Mouse (Mus musculus) liver, embryonic 13.5 days (tissue): ENCODE results near the gene Snw1. TPM values are rescaled to one million over a fixed set of nuclear protein-coding genes. Genes with fewer than 3 reads are reported as not detected.
"Not testable (repeated sequence)": the region's sequence is repeated elsewhere in the genome, so short reads cannot be mapped to it uniquely, and the experiment has no call there.

Experiments
- ATAC-seq: fragments of 200-750 bp; cut with Nextera tagmentation; 2 replicates; pipeline ENCODE4 v1.8.0; 2017; ENCODE audit warnings: low read depth, mild to moderate bottlenecking, moderate number of reproducible peaks, moderate library complexity
- DNase-seq: peaks from one replicate; pipeline ENCODE4 v3.0.0; 2022
- H3K27ac ChIP-seq: fragments of 300-500 bp; sonication (generic); 2 replicates; pipeline ENCODE4 v1.5.1; 2015; ENCODE audit warnings: moderate library complexity, mild to moderate bottlenecking, inconsistent platforms
- H3K27me3 ChIP-seq: fragments of 300-500 bp; sonication (generic); 2 replicates; pipeline ENCODE4 v1.6.1; 2015; ENCODE audit warnings: mild to moderate bottlenecking, inconsistent platforms
- H3K36me3 ChIP-seq: fragments of 300-500 bp; sonication (generic); 2 replicates; pipeline ENCODE4 v1.6.1; 2015; ENCODE audit warnings: mild to moderate bottlenecking, inconsistent platforms
- H3K4me1 ChIP-seq: fragments of 300-500 bp; sonication (generic); replicated peaks from 2 replicates; pipeline ENCODE4 v1.6.1; 2015; ENCODE audit warnings: inconsistent platforms
- H3K4me2 ChIP-seq: fragments of 300-500 bp; sonication (generic); 2 replicates; pipeline ENCODE4 v1.6.1; 2015; ENCODE audit warnings: inconsistent platforms, mild to moderate bottlenecking, moderate library complexity
- H3K4me3 ChIP-seq: fragments of 300-500 bp; sonication (generic); replicated peaks from 2 replicates; pipeline ENCODE4 v1.5.1; 2015; ENCODE audit warnings: mild to moderate bottlenecking, inconsistent platforms
- H3K9ac ChIP-seq: fragments of 300-500 bp; sonication (generic); 2 replicates; pipeline ENCODE4 v1.6.1; 2015; ENCODE audit warnings: mild to moderate bottlenecking, inconsistent platforms
- H3K9me3 ChIP-seq: fragments of 300-500 bp; sonication (generic); replicated peaks from 2 replicates; pipeline ENCODE4 v1.6.1; 2016; ENCODE audit warnings: inconsistent platforms
- WGBS: fragments of 180-500 bp; shearing (Covaris S2); methylation state at CpG from one replicate; pipeline ENCODE4 v1.1.7; 2015; ENCODE audit not compliant: insufficient replicate concordance; 5-methylcytosine and 5-hydroxymethylcytosine counted together
- polyA plus RNA-seq: library from polyadenylated mRNA; unstranded; fragments of >200 nt; fragmentation: Nextera tagmentation; extraction: Ambion mirVana; gene quantifications from 2 replicates; pipeline ENCODE4 v1.2.1, GENCODE M21; 2015

Gene Snw1
- polyA plus RNA-seq, result 68.7 and 78.4 TPM in 2 replicates

DNA sequence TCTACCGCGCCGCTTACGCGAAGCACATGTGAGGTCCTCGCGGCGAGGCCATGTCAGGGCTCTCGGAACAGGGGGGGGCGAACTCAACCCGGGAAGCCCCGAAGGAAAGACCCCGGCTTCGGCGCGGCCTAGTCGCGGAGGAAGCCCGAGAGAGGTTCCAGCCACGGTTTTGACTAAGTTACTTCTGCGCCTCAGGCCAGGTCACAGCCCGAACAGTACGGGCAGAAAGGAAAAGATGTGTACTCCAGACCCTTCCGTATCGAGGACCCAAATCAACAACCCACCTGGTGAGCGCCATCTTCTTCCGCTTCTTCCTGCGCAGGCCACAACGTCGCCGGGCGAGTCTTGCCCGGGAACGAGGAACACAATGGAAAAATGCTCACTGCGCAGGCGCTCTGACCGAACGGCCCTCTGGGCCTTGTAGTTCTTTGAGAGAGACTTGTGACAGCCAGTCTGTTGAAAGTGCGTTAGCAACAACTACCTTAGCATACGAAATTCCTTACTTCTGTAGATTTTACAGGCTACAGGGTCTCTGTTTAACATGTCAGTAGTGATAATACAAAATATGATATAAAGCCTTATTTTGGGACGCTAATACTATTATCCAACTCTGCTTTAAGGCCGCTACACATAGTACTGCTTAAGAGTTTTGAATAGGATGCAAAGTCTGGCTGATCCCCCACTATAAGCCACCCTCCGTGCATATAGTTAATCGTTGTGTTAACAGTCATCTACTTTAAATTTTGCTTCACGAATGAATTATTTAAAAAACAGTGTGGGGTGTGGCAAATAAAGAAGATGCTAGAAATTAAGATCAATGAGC lies at the start of gene Snw1:
Gene Snw1, minus strand, starts transcription at position 311 of the 823 bp plus-strand sequence.
- Histone ChIP-seq H3K4me2 (peak within 1 kb of the TSS; percentile 73), H3K4me1 (peaks cover 20% of the 10 kb centered on the region), H3K4me3 (peak within 1 kb of the TSS; percentile 77), H3K9ac (peak within 1 kb of the TSS; percentile 89), H3K27ac (peak within 1 kb of the TSS; percentile 80), H3K27me3 (no peaks in the 10 kb centered on the region), H3K9me3 (no peaks in the 10 kb centered on the region), H3K36me3 (peaks cover 15% of the 10 kb centered on the region)
- ATAC-seq (peak; percentile 95), DNase-seq (peak; percentile 90)
- WGBS, result 3% methylated on average over 44 of the region's 45 CpGs

DNA sequence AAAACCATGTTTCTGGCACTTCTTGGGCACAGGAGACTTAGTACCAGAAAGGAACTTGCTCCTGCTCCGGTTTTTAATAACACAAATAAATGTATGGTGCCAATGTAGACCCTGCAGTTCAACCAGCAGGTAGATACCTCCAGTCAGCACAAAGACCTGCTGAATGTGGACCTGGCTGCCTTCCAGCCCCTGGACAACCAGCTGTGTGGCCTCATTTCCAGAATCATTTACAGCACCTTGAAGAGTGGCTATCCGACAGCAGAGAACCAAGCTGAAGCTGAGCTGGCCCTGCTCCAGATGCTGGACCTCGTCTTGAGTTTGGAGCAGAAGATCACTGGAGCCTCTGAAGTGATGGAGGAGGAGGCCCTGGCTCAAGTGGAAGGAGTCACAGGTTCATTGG lies 47.5 kb upstream of the Snw1 start:
- H3K4me3 ChIP-seq, H3K9ac ChIP-seq, H3K36me3 ChIP-seq, ATAC-seq, H3K27me3 ChIP-seq, H3K4me2 ChIP-seq, H3K4me1 ChIP-seq, H3K9me3 ChIP-seq, H3K27ac ChIP-seq, DNase-seq: not testable (repeated sequence)
- 45% methylated on average over 3 of the region's 3 CpGs for WGBS

DNA sequence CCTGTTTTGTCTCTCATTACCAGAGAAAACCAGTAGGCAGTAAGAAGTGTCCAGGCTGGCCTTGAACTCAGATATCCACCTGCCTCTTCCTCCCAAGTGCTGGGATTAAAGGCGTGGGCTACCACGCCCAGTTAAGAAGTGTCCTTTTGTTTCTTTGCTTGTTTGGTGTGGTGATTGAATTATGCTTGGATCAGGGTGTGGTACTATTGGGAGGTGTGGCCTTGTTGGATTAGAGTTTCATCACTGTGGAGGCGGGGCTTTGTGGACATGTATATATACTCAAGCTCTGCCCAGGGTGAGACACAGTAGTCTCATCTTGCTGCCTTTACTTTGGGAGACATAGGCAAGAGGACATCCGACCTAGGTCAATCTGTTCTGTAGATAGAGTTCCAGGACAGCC lies 41.9 kb upstream of the Snw1 start, which contains the start of gene Gm8300:
Gene Gm8300, plus strand, starts transcription at position 301 of the 400 bp plus-strand sequence.
- not testable (repeated sequence) for H3K27ac ChIP-seq, DNase-seq, H3K4me1 ChIP-seq, H3K4me3 ChIP-seq, ATAC-seq, H3K9me3 ChIP-seq, H3K9ac ChIP-seq, H3K27me3 ChIP-seq, H3K4me2 ChIP-seq, H3K36me3 ChIP-seq
- WGBS, result 64% methylated on average over 4 of the region's 4 CpGs

DNA sequence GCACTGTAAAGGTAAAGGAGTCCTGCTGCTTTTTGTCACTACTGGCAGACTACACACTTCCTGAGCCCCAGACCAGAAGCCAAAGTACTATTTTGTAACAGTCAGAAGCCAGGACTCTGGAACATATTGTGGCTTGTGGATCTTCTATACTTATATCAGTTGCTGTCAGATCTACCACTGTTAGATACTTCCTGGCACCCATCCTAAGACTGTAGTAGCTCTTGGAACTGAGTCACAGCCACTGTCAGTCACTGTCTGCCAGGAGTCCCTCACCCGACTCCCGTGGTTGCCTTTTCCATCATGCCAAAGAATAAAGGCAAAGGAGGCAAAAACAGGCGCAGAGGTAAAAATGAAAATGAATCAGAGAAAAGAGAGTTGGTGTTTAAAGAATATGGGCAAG lies 22.3 kb upstream of the Snw1 start, which contains the start of gene Gm5788:
Gene Gm5788, plus strand, starts transcription at position 301 of the 400 bp plus-strand sequence.
- WGBS, result 63% methylated on average over 3 of the region's 3 CpGs
- ATAC-seq, result not testable (repeated sequence)

DNA sequence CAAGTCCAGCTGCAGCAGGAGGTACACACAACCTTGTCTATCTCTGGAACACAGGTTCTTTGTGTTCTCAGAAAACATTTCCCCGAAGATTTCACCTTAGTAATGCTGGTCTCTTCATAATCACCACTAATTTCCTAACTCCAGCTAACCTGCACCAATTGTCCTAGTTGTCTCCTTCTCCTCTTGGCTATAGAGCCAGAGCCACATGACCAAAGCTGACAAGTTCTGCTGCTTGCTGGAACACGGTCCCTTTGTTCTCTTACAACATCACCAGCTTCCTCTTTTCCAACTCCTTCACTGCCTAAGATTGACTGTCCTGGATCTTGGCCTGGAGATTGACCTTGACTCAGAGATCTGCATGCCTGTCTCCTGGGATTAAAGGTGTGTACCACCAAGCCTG lies 16.6 kb upstream of the Snw1 start:
- H3K4me2 ChIP-seq, H3K27ac ChIP-seq, H3K36me3 ChIP-seq, ATAC-seq, H3K9me3 ChIP-seq, H3K27me3 ChIP-seq, H3K4me3 ChIP-seq, H3K4me1 ChIP-seq, H3K9ac ChIP-seq, DNase-seq: not testable (repeated sequence)
- 22% methylated on average over 2 of the region's 2 CpGs for WGBS

More for the DNA sequence above, 22.3 kb upstream of the Snw1 start, which contains the start of gene Gm5788:
- not testable (repeated sequence) for H3K4me1 ChIP-seq, H3K27ac ChIP-seq, H3K9ac ChIP-seq, DNase-seq, H3K9me3 ChIP-seq, H3K36me3 ChIP-seq, H3K27me3 ChIP-seq, H3K4me2 ChIP-seq, H3K4me3 ChIP-seq

DNA sequence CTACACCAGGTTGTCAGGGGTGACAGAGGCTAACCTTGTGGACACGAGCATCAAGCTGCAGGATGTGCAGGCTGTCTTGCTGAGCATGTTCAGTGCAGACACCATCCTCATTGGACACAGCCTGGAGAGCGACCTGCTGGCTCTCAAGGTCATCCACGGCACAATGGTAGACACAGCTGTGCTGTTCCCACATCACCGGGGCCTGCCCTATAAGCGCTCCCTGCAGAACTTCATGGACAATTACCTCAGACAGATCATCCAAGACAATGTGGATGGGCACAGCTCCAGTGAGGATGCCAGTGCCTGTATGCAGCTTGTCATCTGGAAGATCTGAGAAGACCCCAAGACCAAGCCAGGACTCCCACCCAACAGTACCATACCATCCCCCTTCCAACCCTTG lies 10.4 kb upstream of the Snw1 start:
- not testable (repeated sequence) for H3K4me1 ChIP-seq, H3K27ac ChIP-seq, H3K9me3 ChIP-seq, ATAC-seq, H3K4me3 ChIP-seq, DNase-seq, H3K27me3 ChIP-seq, H3K4me2 ChIP-seq, H3K9ac ChIP-seq, H3K36me3 ChIP-seq
- WGBS, result 65% methylated on average over 5 of the region's 5 CpGs

DNA sequence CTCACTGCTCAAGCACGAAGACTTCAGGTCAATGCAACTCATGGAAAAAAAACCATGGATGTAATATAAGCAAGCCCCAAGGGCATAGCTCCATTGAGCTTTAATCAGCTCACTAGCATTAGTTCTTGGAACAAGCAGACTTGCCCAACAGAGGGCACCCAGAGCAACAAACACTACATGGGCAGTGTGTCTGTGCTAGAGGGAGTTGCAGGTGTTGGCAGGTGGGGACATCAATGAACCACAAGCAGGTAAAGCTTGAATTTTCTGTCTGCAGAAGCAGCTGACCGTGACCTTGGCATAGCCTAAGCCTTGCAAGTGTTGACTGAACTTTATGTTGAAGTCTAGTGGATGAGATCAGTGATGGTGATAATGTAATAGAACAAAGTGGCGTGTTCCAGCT lies 2.7 kb upstream of the Snw1 start:
- no peak for DNase-seq
- Histone ChIP-seq H3K4me2 (no peak overlapping the region), H3K27ac (no peak overlapping the region), H3K4me1 (peaks cover 16% of the 10 kb centered on the region), H3K27me3 (no peaks in the 10 kb centered on the region), H3K9ac (no peak overlapping the region), H3K4me3 (no peak overlapping the region), H3K36me3 (no peaks in the 10 kb centered on the region), H3K9me3 (no peaks in the 10 kb centered on the region)
- ATAC-seq, result no peak
- 50% methylated on average over 3 of the region's 3 CpGs for WGBS

DNA sequence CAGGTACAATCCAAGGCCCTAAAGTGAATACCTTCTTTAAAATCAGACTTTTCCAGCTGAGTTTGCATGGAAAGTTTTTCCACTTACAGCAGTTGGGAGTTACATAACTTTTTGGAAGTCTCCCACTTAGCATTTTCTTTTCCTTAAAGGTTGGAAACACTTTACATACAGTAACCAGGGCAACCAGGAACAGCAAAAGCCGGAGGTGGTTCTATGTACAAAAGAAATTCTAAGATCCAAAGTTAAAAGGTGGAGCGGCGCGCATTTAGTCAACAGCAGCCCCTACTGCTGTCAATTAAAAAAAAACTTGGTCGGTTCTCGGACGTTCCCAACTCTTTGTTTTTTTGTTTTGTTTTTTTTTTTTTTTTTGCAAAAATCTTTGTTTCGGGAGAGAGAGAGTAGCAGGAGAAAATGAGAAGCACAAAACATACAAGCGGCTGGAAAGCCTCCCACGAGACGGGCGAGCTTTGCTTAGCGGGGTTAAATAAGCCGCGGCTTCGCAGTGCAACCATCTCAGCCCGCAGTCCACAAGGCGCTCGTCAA lies 582 bp downstream of the Snw1 start:
- peak overlapping the region; percentile 73 for H3K4me2 ChIP-seq
- H3K9me3 ChIP-seq, result no peaks in the 10 kb centered on the region
- H3K4me3 ChIP-seq, result peak overlapping the region; percentile 77
- H3K9ac ChIP-seq, result peak overlapping the region; percentile 89
- H3K36me3 ChIP-seq, result peaks cover 21% of the 10 kb centered on the region
- peaks cover 23% of the 10 kb centered on the region for H3K4me1 ChIP-seq
- DNase-seq (no peak), ATAC-seq (no peak)
- WGBS, result under 1% methylated on average over 19 of the region's 19 CpGs
- peak overlapping the region; percentile 80 for H3K27ac ChIP-seq
- H3K27me3 ChIP-seq, result no peaks in the 10 kb centered on the region

DNA sequence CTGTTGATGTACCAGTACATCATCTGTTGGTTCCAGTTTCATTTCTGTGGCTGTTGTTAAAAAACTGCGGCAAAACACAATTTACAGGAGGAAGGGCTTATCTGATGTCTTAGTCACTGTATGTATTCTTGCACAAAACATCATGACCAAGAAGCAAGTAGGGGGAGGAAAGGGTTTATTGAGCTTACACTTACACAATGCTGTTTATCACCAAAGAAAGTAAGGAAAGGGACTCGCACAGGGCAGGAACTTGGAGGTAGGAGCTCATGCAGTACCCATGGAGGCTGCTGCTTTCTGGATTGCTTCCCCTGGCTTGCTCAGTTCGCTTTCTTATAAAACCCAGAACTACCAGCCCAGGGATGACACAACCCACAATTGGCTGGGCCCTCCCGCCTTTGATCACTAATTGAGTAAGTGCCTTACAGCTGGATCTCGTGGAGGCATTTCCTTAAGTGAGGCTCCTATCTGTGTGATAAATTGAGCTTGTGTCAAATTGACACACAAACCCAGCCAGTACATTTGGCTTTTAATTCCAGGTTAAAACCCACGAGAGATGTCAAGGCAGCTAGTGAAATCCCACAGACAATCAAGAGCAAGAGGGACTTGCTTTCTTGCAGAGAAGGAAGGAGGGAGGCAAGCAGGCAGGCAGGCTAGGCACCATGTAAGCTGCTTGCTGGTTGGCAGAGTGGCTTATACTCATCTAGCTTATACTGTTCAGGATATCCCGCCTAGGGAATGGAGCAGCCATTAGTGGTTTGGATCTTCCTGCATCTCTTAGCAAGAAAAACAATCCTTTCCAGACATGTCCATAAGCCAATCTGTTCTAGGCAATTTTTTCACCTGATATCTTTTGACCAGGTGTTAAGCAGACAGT lies 1.6 kb downstream of the Snw1 start:
- Histone ChIP-seq H3K27me3 (no peaks in the 10 kb centered on the region), H3K9me3 (no peaks in the 10 kb centered on the region), H3K27ac (peak overlapping the region; percentile 54), H3K4me2 (peak overlapping the region; percentile 73), H3K9ac (peak overlapping the region; percentile 89), H3K4me3 (peak overlapping the region; percentile 77), H3K36me3 (peaks cover 27% of the 10 kb centered on the region), H3K4me1 (peaks cover 24% of the 10 kb centered on the region)
- WGBS, result 37% methylated on average over 7 of the region's 7 CpGs
- ATAC-seq (no peak), DNase-seq (no peak)

DNA sequence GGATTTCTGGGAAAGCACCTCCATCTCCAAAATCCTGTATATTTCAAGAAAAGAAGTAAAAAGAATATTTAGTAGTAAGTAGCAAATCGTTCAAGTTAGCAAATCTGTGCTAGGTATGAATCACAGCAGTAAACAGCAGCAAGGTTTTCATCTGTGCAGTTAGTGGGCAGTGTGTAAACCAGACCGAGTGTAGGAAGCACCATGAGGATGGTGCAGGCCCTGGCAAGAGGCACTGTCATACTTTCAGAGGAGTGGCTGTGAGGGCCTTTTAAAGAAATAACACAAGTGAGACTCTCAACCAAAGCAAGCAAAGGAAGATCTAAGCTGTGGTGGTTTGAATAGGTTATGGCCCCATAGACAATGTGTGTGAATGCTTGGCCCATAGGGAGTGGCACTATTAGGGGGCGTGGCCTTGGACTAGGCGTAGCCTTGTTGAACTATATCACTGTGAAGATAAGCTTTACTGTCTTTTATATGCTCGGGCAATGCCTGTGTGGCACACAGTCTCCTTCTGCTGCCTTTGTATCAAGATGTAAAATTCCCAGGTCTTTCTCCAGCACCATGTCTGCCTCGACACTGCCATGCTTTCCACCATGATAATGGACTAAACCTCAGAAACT lies 7.3 kb downstream of the Snw1 start:
- peaks cover 83% of the 10 kb centered on the region for H3K36me3 ChIP-seq
- 49% methylated on average over 6 of the region's 6 CpGs for WGBS
- H3K4me2 ChIP-seq, result no peak overlapping the region
- no peak overlapping the region for H3K27ac ChIP-seq
- no peaks in the 10 kb centered on the region for H3K9me3 ChIP-seq
- ATAC-seq (peak; percentile 92), DNase-seq (peak; percentile 46)
- no peak overlapping the region for H3K4me3 ChIP-seq
- H3K4me1 ChIP-seq, result peaks cover 20% of the 10 kb centered on the region
- H3K9ac ChIP-seq, result no peak overlapping the region
- no peaks in the 10 kb centered on the region for H3K27me3 ChIP-seq

DNA sequence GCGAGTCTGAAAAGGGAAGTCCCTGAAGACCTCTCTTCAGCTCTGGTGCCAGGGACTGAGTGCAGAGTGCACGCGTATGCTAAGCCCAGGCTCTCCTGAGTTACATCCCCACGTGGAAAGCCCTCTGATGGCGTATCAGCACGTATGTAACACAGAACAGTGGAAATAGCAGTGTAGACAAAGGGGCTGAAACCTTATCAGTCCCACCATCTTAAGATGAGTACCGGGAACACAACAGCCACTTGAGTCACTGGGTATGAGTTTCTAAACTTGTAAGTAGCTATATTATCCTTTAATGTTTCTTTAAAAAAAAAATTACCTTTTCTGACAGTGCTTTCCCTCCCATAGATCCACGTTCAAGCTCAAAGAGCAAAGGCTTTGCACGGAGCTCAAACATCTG lies 22.6 kb downstream of the Snw1 start:
- H3K36me3 ChIP-seq, result peaks cover 78% of the 10 kb centered on the region
- no peak overlapping the region for H3K9ac ChIP-seq
- no peaks in the 10 kb centered on the region for H3K27me3 ChIP-seq
- no peaks in the 10 kb centered on the region for H3K9me3 ChIP-seq
- peaks cover 9% of the 10 kb centered on the region for H3K4me1 ChIP-seq
- no peak overlapping the region for H3K27ac ChIP-seq
- H3K4me3 ChIP-seq, result no peak overlapping the region
- WGBS, result 77% methylated on average over 9 of the region's 9 CpGs
- no peak for ATAC-seq
- no peak overlapping the region for H3K4me2 ChIP-seq
- DNase-seq, result no peak
